Mouse (Mus musculus): ENCODE measurements at regions not wholly inside any gene's neighbourhood (a gene's known extent, or its start where the extent isn't known, plus 50 kb on each side); places are given as distances from the start of the nearest gene placed in this dataset.

DNA sequence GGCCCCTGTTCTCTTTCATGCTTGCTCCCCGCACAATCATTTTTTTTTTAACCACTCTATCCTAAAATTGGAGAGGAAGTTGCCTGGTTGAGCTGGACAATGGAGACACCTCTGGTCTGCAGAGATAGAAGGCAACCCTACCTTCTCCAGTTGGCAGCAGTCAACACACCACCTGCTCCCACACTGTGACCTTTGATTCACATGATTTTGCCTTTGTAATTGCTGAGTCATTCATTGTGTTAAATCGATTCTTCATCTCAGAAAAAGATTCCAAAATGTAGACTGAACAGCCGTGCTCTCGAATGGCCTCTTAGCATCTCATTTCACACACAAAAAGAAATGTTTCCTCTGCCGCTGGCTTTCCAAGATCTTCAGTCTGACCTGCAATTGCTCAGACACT, 616.2 kb downstream of the Pdcd6ip start:
- TF ChIP-seq CTCF (IDR thresholded peaks at IDR 0.05; ENCODE audit: low read depth) (no peak), EP300 (IDR thresholded peaks at IDR 0.05; ENCODE audit: low read depth) (no peak)

Measured in liver, postnatal 0 days (tissue).